Mouse (Mus musculus): ENCODE measurements around the gene Sult2b1. TPM values are rescaled to one million over a fixed set of nuclear protein-coding genes. Genes with fewer than 3 reads are reported as not detected.
A peak's percentile ranks its signal among the peaks of the same experiment; 100 is the strongest.

Sult2b1 gene
- polyA plus RNA-seq, 1 experiment: 2.3 TPM

DNA sequence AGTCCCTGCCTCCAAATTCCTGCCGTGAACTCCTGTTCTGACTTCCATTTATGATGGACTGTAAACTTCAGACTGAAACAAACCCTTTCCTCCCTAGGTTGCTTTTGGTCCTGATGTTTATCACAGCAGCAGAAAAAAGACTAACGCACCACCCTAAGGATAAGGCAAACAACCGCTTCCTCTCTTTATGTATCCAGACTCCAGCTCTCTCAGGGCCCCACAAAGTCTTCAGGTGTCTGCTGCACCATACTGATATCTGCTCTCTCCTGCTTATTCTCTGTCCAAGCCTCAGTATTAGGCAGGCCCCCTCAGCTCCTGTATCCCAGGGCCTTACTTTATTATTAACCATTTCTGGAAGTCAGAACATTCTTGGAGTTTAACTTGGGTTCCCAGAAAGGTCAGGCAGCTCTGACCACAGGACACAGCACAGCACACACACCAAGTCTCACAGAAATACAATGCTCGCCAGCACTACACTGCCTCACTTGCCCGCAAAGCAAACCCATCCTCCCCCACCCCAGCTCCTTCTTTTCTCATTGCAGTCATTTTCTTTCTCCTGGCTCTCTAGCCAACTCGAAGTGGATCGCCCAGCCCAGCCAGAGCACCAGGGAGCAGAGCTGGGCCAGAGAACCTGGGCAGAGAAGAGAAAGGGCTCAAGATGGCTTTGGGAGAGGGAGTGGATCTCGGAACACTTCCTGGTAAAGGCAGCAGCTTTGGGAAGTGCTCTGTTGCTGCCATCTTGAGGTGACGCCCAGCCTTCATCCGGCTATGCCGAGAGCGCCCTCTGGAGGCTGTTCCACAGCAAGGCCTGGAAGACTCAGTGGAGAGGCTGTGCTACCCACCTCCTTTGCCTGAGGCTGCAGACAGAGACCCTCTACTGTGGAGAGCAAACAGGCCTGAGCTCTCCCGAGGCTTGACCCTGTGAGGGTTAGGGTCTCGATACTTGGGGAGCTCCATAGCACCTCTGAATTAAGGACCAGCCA is 102.0 kb downstream of the Sult2b1 start:
- TF ChIP-seq POLR2A (IDR thresholded peaks at IDR 0.05; ENCODE audit: borderline replicate concordance, extremely low read depth, insufficient read depth, insufficient read length, poor library complexity, severe bottlenecking): peak; percentile 47; the same call in 1 of the 2 replicates
- peak; percentile 100 for TF ChIP-seq CTCF (IDR thresholded peaks at IDR 0.05; ENCODE audit: borderline replicate concordance, extremely low read depth, insufficient read depth, insufficient read length)
- DNase-seq (ENCODE audit: low read depth): peak; percentile 95

DNA sequence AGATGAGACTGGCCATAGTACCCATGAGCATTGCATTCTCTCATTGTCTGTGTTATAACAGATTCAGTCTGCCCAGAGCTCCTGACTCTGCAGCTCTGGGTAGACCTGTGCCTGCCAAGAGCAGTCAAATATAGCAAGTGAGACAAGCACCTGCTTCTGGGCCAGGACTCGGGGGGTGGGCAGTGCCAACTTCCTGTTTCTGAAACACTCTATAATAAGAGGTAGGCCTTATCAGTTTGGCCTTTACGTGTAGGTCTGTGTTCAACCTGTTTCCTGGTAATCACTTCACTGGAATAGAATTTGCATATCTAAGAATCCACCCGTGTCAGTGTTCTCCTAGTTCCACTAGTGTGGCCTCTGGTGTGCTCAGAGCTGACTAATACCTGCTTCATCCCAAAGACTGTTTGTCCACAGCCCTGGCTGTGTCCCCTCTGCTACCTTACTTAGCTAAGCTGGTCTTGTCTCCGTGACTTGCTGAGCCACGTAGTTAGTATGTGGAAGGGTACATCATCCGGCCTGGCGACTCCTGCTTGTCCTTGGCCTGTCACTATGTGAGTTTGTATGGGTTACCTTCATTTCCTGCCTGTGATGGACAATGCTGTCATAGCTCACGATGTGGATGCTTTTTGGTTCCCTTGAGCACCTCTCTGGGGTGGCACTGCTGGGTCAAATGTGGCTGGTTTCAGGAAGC is 103.3 kb downstream of the Sult2b1 start:
- DNase-seq (ENCODE audit: low read depth): no peak
- TF ChIP-seq CTCF (IDR thresholded peaks at IDR 0.05; ENCODE audit: borderline replicate concordance, extremely low read depth, insufficient read depth, insufficient read length) (no peak), POLR2A (IDR thresholded peaks at IDR 0.05; ENCODE audit: borderline replicate concordance, extremely low read depth, insufficient read depth, insufficient read length, poor library complexity, severe bottlenecking) (no peak)

Other genes with a start within 250 kb of the Sult2b1 start
- 0.25 and 0.44 TPM in 2 replicates for gene Hsd17b14, start 229.8 kb downstream of the Sult2b1 start, polyA plus RNA-seq (2012; rRNA removed)
- gene Bcat2, start 214.5 kb downstream of the Sult2b1 start, polyA plus RNA-seq (2012; rRNA removed): 29.5 and 40.2 TPM in 2 replicates
- 0.13 TPM in 1 of 2 replicates, not detected in the other for gene Fgf21, start 169.2 kb downstream of the Sult2b1 start, polyA plus RNA-seq (2012; rRNA removed)
- gene Fut1, start 167.4 kb downstream of the Sult2b1 start, polyA plus RNA-seq (2012; rRNA removed): 0.06 and 0.14 TPM in 2 replicates
- gene Izumo1, start 162.9 kb downstream of the Sult2b1 start, polyA plus RNA-seq (2012; rRNA removed): 0.13 and 0.16 TPM in 2 replicates
- gene Rasip1, start 157.2 kb downstream of the Sult2b1 start, polyA plus RNA-seq (2012; rRNA removed): 11.6 and 17.6 TPM in 2 replicates
- 3.2 and 4.0 TPM in 2 replicates for gene Mamstr, start 144.7 kb downstream of the Sult2b1 start, polyA plus RNA-seq (2012; rRNA removed)
- 0.10 and 0.16 TPM in 2 replicates for gene Fut2, start 118.3 kb downstream of the Sult2b1 start, polyA plus RNA-seq (2012; rRNA removed)
- 0.64 and 2.1 TPM in 2 replicates for gene Ntn5, start 100.6 kb downstream of the Sult2b1 start, polyA plus RNA-seq (2012; rRNA removed)
- 0.66 and 1.1 TPM in 2 replicates for gene Sec1, start 90.3 kb downstream of the Sult2b1 start, polyA plus RNA-seq (2012; rRNA removed)
- gene Car11, start 84.8 kb downstream of the Sult2b1 start, polyA plus RNA-seq (2012; rRNA removed): 81.4 and 108 TPM in 2 replicates
- gene Dbp, start 79.6 kb downstream of the Sult2b1 start, polyA plus RNA-seq (2012; rRNA removed): 7.6 and 8.4 TPM in 2 replicates
- 640 and 749 TPM in 2 replicates for gene Rpl18, start 69.2 kb downstream of the Sult2b1 start, polyA plus RNA-seq (2012; rRNA removed)
- 33.0 and 39.8 TPM in 2 replicates for gene Sphk2, start 66.7 kb downstream of the Sult2b1 start, polyA plus RNA-seq (2012; rRNA removed)
- gene Fam83e, start 63.5 kb downstream of the Sult2b1 start, polyA plus RNA-seq (2012; rRNA removed): 0.68 and 0.83 TPM in 2 replicates
- gene Spaca4, start 58.9 kb downstream of the Sult2b1 start, polyA plus RNA-seq (2012; rRNA removed): not detected in 2 replicates
- 328 and 336 TPM in 2 replicates for gene Lmtk3, start 931 bp downstream of the Sult2b1 start, polyA plus RNA-seq (2012; rRNA removed)
- 246 and 277 TPM in 2 replicates for gene Cyth2, start 29.9 kb upstream of the Sult2b1 start, polyA plus RNA-seq (2012; rRNA removed)
- 1.3 and 1.9 TPM in 2 replicates for gene Kcnj14, start 40.1 kb upstream of the Sult2b1 start, polyA plus RNA-seq (2012; rRNA removed)
- 23.4 and 25.5 TPM in 2 replicates for gene Grwd1, start 46.3 kb upstream of the Sult2b1 start, polyA plus RNA-seq (2012; rRNA removed)
- gene Kdelr1, start 88.1 kb upstream of the Sult2b1 start, polyA plus RNA-seq (2012; rRNA removed): 197 and 238 TPM in 2 replicates
- gene Grin2d, start 93.7 kb upstream of the Sult2b1 start, polyA plus RNA-seq (2012; rRNA removed): 13.2 and 31.1 TPM in 2 replicates
- gene Syngr4, start 112.0 kb upstream of the Sult2b1 start, polyA plus RNA-seq (2012; rRNA removed): 0.30 and 0.41 TPM in 2 replicates
- 19.1 and 23.3 TPM in 2 replicates for gene Tmem143, start 112.3 kb upstream of the Sult2b1 start, polyA plus RNA-seq (2012; rRNA removed)
- 27.7 and 27.8 TPM in 2 replicates for gene Emp3, start 136.7 kb upstream of the Sult2b1 start, polyA plus RNA-seq (2012; rRNA removed)
- gene Ccdc114, start 139.4 kb upstream of the Sult2b1 start, polyA plus RNA-seq (2012; rRNA removed): 5.8 and 7.6 TPM in 2 replicates
- 1.2 and 1.4 TPM in 2 replicates for gene Abcc6, start 245.6 kb upstream of the Sult2b1 start, polyA plus RNA-seq (2012; rRNA removed)
- gene Nomo1, start 249.0 kb upstream of the Sult2b1 start, polyA plus RNA-seq (2012; rRNA removed): 38.5 and 52.6 TPM in 2 replicates